Mouse (Mus musculus): ENCODE data around the gene Ubr1. TPM values are rescaled to one million over a fixed set of nuclear protein-coding genes. Genes with fewer than 3 reads are reported as not detected.
"Not testable (repeated sequence)": the region's sequence is repeated elsewhere in the genome, so short reads cannot be mapped to it uniquely, and the experiment has no call there.

Ubr1 gene
- polyA plus RNA-seq, 1 experiment from 2014 or later: 21.8 TPM

GRCm38 (mm10) chr2:120996607-120997006, 26.1 kb upstream of the Ubr1 start:
- not testable (repeated sequence) for H3K36me3 ChIP-seq; H3K27me3 ChIP-seq (ENCODE audit: insufficient read depth, poor library complexity, severe bottlenecking); H3K9me3 ChIP-seq; H3K4me1 ChIP-seq (replicated peaks); H3K4me3 ChIP-seq; H3K27ac ChIP-seq; DNase-seq (ENCODE audit: low spot score)
- WGBS: 79% methylated on average over 1 of the region's 1 CpGs

- no peaks in the 10 kb centered on the region for H3K36me3 ChIP-seq
- H3K27ac ChIP-seq: no peak overlapping the region
- no peaks in the 10 kb centered on the region for H3K9me3 ChIP-seq
- no peak for DNase-seq (ENCODE audit: low spot score)
- no peaks in the 10 kb centered on the region for H3K27me3 ChIP-seq (ENCODE audit: insufficient read depth, poor library complexity, severe bottlenecking)
- no peak overlapping the region for H3K4me3 ChIP-seq
- no peaks in the 10 kb centered on the region for H3K4me1 ChIP-seq (replicated peaks)
- 78% methylated on average over 4 of the region's 4 CpGs for WGBS
Observed at GRCm38 (mm10) chr2:120991196-120991595, 20.7 kb upstream of the Ubr1 start.

DNA sequence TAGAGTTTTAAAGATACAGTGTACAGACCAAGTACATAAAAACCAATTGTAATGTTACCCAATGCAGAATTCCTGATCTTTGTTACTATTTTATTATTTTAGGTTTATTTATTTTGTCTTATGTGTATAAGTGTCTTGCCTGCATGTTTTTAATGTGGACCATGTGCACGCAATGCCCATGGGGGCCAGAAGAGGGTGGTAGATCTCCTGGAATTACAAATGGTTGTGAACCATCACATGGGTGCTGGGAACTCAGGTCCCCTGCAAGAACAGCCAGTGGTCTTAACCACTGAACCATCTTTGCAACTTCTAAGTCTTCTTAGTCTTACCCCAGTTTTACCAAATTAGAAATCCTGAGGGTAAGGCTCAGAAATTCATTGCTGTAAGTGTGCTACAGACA, 14.7 kb upstream of the Ubr1 start:
- 96% methylated on average over 1 of the region's 1 CpGs for WGBS
- H3K27me3 ChIP-seq (ENCODE audit: insufficient read depth, poor library complexity, severe bottlenecking): no peaks in the 10 kb centered on the region
- DNase-seq (ENCODE audit: low spot score): no peak

GRCm38 (mm10) chr2:120983611-120984010, 13.1 kb upstream of the Ubr1 start:
- WGBS: 12% methylated on average over 2 of the region's 2 CpGs
- Histone ChIP-seq H3K27ac (no peak overlapping the region), H3K9me3 (no peaks in the 10 kb centered on the region), H3K4me1 (replicated peaks) (no peaks in the 10 kb centered on the region), H3K36me3 (0 out of 2 replicates have a peak, but pooled peaks cover 3% of the 10 kb centered on the region), H3K4me3 (no peak overlapping the region), H3K27me3 (ENCODE audit: insufficient read depth, poor library complexity, severe bottlenecking) (no peaks in the 10 kb centered on the region)
- no peak for DNase-seq (ENCODE audit: low spot score)

More for the DNA sequence above, 14.7 kb upstream of the Ubr1 start:
- Histone ChIP-seq H3K36me3 (0 out of 2 replicates have a peak, but pooled peaks cover 3% of the 10 kb centered on the region), H3K4me3 (no peak overlapping the region), H3K9me3 (no peaks in the 10 kb centered on the region), H3K4me1 (replicated peaks) (no peaks in the 10 kb centered on the region), H3K27ac (no peak overlapping the region)

- 70% methylated on average over 2 of the region's 2 CpGs for WGBS
- Histone ChIP-seq H3K4me1 (replicated peaks) (peaks cover 16% of the 10 kb centered on the region), H3K4me3 (no peak overlapping the region), H3K27ac (no peak overlapping the region), H3K27me3 (ENCODE audit: insufficient read depth, poor library complexity, severe bottlenecking) (no peaks in the 10 kb centered on the region), H3K9me3 (no peaks in the 10 kb centered on the region), H3K36me3 (0 out of 2 replicates have a peak, but pooled peaks cover 3% of the 10 kb centered on the region)
- DNase-seq (ENCODE audit: low spot score): no peak
Observed at GRCm38 (mm10) chr2:120980861-120981260, 10.3 kb upstream of the Ubr1 start.

DNA sequence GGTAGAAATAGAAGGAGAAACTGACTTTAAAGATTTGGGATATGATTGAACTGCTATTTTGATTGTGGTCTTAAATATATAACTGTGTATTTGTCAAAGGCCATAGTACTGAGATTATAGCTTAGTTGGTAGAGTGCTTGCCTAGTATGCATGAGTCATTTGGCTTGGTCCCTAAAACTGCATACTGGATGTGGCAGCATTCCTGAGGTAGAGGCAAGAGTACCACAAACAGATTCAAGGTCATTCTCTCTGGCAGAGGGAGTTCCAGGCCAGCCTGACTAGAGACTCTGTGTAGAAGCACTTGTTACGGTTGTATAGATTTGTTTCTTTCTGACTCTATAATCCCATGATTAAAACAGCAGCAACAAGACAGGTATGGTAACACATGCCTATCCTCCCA, 9.3 kb upstream of the Ubr1 start:
- Histone ChIP-seq H3K36me3 (no peaks in the 10 kb centered on the region), H3K4me3 (no peak overlapping the region), H3K27ac (no peak overlapping the region), H3K9me3 (no peaks in the 10 kb centered on the region), H3K27me3 (ENCODE audit: insufficient read depth, poor library complexity, severe bottlenecking) (no peaks in the 10 kb centered on the region), H3K4me1 (replicated peaks) (peaks cover 16% of the 10 kb centered on the region)
- 92% methylated on average over 1 of the region's 1 CpGs for WGBS
- DNase-seq (ENCODE audit: low spot score): no peak

GRCm38 (mm10) chr2:120978693-120979037, 8.2 kb upstream of the Ubr1 start:
- Histone ChIP-seq H3K9me3 (no peaks in the 10 kb centered on the region), H3K27me3 (ENCODE audit: insufficient read depth, poor library complexity, severe bottlenecking) (no peaks in the 10 kb centered on the region), H3K27ac (no peak overlapping the region), H3K36me3 (no peaks in the 10 kb centered on the region), H3K4me3 (no peak overlapping the region), H3K4me1 (replicated peaks) (peaks cover 16% of the 10 kb centered on the region)
- DNase-seq (ENCODE audit: low spot score): no peak
- WGBS: 53% methylated on average over 2 of the region's 2 CpGs

- H3K36me3 ChIP-seq: no peaks in the 10 kb centered on the region
- 0 out of 2 replicates have a peak overlapping the region, but pooled peaks have one; percentile 91 for H3K27ac ChIP-seq
- no peaks in the 10 kb centered on the region for H3K27me3 ChIP-seq (ENCODE audit: insufficient read depth, poor library complexity, severe bottlenecking)
- no peaks in the 10 kb centered on the region for H3K9me3 ChIP-seq
- 82% methylated on average over 8 of the region's 8 CpGs for WGBS
- H3K4me1 ChIP-seq (replicated peaks): peaks cover 16% of the 10 kb centered on the region
- H3K4me3 ChIP-seq: peak overlapping the region; percentile 88
- DNase-seq (ENCODE audit: low spot score): no peak
Observed at GRCm38 (mm10) chr2:120977926-120978692, 7.6 kb upstream of the Ubr1 start.

DNA sequence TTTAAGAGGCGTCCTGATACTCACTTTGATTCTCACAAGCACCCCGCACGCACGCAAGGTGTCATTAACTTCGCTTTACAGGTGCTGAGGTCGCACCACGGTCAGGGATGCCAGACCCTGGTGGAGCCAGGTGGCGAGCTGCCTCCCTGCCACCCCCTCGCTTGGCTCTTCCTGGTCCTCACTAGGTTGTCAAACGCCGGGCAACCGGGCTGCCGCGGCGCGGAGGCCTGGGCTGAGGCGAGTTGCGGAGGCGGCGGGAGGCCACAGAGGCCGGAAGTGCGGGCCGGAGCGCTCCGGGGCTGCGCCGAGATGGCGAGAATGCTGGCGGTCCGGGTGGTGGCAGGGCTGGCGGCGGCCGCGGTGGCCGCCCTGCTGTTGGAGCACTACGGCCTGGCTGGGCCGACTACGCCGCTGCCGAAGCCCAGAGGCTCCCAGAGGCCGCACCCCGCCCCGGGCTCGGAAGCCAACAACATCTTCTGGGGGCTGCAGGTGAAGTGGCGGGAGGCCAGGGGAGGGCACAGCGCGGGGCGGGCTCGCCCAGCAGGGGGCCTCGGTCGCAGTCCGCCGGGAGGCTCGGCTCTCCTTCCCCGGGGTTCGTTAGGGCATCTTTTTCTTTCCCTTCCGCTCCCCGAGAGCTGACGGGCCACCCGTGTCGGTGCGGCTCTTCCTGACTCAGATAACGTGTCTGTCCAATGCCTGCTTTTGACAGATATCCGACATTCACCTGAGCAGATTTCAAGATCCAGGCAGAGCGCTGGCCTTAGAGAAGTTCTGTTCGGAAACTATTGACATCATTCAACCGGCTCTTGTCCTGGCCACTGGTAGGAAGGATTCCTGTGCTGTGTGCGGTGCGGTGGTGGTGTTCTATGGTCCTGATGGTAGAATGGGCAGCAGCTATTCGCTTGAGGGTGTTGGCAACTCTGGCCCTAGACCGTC, 6.7 kb upstream of the Ubr1 start, which contains the start of gene Tmem62:
Tmem62 (plus strand) TSS at position 28 of the 936 bp plus-strand sequence.
- no peaks in the 10 kb centered on the region for H3K36me3 ChIP-seq
- DNase-seq (ENCODE audit: low spot score): peak; percentile 61
- no peaks in the 10 kb centered on the region for H3K27me3 ChIP-seq (ENCODE audit: insufficient read depth, poor library complexity, severe bottlenecking)
- no peaks in the 10 kb centered on the region for H3K9me3 ChIP-seq
- peak within 1 kb of the TSS; percentile 88 for H3K4me3 ChIP-seq
- 1% methylated on average over 71 of the region's 71 CpGs for WGBS
- H3K27ac ChIP-seq: peak within 1 kb of the TSS; percentile 91
- H3K4me1 ChIP-seq (replicated peaks): peaks cover 20% of the 10 kb centered on the region

GRCm38 (mm10) chr2:120976308-120976707, 5.8 kb upstream of the Ubr1 start:
- Histone ChIP-seq H3K4me1 (replicated peaks) (peaks cover 21% of the 10 kb centered on the region), H3K9me3 (no peaks in the 10 kb centered on the region), H3K4me3 (peak overlapping the region; percentile 88), H3K27ac (no peak overlapping the region), H3K27me3 (ENCODE audit: insufficient read depth, poor library complexity, severe bottlenecking) (no peaks in the 10 kb centered on the region), H3K36me3 (no peaks in the 10 kb centered on the region)
- 51% methylated on average over 4 of the region's 4 CpGs for WGBS
- DNase-seq (ENCODE audit: low spot score): no peak

- 15% methylated on average over 5 of the region's 5 CpGs for WGBS
- no peak overlapping the region for H3K4me3 ChIP-seq
- DNase-seq (ENCODE audit: low spot score): no peak
Observed at GRCm38 (mm10) chr2:120972964-120973363, 2.4 kb upstream of the Ubr1 start.

DNA sequence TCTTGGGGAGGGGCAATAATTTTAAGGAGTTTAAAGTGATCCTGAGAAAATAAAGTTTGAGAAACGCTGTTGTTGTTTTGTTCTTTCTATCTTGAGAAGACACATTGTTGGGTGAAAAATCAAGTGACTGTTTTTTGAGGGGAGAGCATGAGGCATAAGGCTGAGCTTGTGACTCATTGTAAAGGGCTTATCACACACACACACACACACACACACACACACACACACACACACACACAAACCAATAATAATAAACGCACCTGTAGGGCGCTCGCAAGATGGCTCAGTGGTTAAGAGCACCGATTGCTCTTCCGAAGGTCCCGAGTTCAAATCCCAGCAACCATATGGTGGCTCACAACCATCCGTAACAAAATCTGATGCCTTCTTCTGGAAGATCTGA, 1.7 kb upstream of the Ubr1 start:
- H3K27me3 ChIP-seq (ENCODE audit: insufficient read depth, poor library complexity, severe bottlenecking); H3K9me3 ChIP-seq; DNase-seq (ENCODE audit: low spot score); H3K36me3 ChIP-seq; H3K27ac ChIP-seq; H3K4me3 ChIP-seq: not testable (repeated sequence)
- peaks cover 27% of the 10 kb centered on the region for H3K4me1 ChIP-seq (replicated peaks)
- 94% methylated on average over 8 of the region's 8 CpGs for WGBS

More at GRCm38 (mm10) chr2:120972964-120973363, 2.4 kb upstream of the Ubr1 start:
- no peaks in the 10 kb centered on the region for H3K27me3 ChIP-seq (ENCODE audit: insufficient read depth, poor library complexity, severe bottlenecking)
- no peak overlapping the region for H3K27ac ChIP-seq
- no peaks in the 10 kb centered on the region for H3K36me3 ChIP-seq
- peaks cover 34% of the 10 kb centered on the region for H3K4me1 ChIP-seq (replicated peaks)
- H3K9me3 ChIP-seq: no peaks in the 10 kb centered on the region

DNA sequence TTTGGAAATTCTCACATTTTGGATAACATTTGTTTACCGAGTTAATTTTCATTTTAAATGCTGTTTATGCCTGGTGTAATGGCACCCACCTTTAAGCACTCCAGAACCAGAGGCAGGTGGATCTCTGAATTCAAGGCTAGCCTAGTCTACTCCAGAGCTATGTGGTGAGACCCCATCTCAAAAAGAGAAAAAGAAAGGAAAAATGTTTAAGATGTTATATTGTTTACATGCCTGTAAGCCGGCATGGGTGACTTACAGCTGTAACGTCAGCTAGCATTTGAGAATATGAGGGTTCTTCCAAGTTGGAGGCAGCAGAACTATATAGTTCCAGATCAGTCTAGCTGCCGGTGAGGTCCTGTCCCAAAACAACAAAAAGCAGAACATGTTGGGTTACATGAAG, 1.3 kb upstream of the Ubr1 start:
- no peak for DNase-seq (ENCODE audit: low spot score)

More for the DNA sequence above, 1.3 kb upstream of the Ubr1 start:
- H3K27me3 ChIP-seq (ENCODE audit: insufficient read depth, poor library complexity, severe bottlenecking): no peaks in the 10 kb centered on the region
- H3K27ac ChIP-seq: no peak overlapping the region
- no peak overlapping the region for H3K4me3 ChIP-seq
- H3K9me3 ChIP-seq: no peaks in the 10 kb centered on the region
- H3K36me3 ChIP-seq: peaks cover 1% of the 10 kb centered on the region; the same call in 1 of the 2 replicates
- 92% methylated on average over 4 of the region's 4 CpGs for WGBS
- peaks cover 22% of the 10 kb centered on the region for H3K4me1 ChIP-seq (replicated peaks)

Data from hindbrain, embryonic 10.5 days (tissue).